Mouse (Mus musculus) olfactory bulb, adult 2 months (tissue): Measurements from ENCODE around the gene Lcn5.

Experiments
- CTCF ChIP-seq: fragments of 200-500 bp; IDR thresholded peaks from 2 replicates; pipeline ENCODE4 v1.5.1; 2012; ENCODE audit warnings: low read depth, mild to moderate bottlenecking, low read length, moderate library complexity; ENCODE audit not compliant: insufficient read depth
- POLR2A ChIP-seq: fragments of 200-500 bp; IDR thresholded peaks from 2 replicates; pipeline ENCODE4 v1.6.1; 2012; ENCODE audit warnings: mild to moderate bottlenecking, low read depth, low read length, moderate library complexity; ENCODE audit not compliant: insufficient read depth

GRCm38 (mm10) chr2:25620852-25621228, 36.9 kb upstream of the Lcn5 start:
- TF ChIP-seq CTCF: no peak
- TF ChIP-seq POLR2A: no peak
